Mouse (Mus musculus): ENCODE data around the gene Top1.

Gene Top1

DNA sequence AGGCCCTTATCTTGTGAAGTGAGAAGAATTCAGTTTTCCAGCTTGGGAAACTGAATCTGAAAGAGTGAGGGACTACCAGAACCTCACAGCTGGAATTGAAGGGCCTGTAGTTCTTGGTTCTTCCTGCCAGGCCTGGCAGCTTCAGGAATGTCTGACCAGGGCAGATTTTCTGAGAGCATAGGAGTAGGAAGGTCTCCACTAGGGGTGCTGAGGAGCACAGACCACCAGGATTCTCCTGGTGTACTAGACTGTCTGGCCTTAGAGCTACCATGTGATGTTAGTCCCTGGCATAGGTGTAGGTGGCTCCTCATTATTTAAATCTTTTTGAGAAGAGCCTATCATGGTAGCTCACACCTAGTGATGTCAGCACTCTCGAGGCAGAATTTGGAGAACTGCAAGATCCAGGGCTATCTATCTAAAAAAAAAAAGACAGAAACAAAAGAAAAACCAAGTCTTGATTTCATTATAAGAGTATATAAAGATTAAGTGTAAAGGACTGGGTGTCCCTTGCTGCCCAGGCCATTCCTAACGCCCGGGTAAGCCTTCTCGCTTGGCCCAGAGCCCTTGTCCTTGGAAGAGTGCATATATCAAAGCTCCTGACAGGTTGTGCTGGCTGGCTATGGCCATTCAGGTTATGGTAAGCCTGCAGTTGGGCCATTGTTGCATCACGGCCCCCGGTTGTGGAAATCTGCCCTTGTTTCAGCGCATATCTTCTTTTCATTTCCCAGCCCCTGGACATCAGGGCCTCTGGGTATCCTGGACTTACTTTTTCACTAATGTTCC is 98.5 kb downstream of the Top1 start:
- DNase-seq: peak; percentile 74

DNA sequence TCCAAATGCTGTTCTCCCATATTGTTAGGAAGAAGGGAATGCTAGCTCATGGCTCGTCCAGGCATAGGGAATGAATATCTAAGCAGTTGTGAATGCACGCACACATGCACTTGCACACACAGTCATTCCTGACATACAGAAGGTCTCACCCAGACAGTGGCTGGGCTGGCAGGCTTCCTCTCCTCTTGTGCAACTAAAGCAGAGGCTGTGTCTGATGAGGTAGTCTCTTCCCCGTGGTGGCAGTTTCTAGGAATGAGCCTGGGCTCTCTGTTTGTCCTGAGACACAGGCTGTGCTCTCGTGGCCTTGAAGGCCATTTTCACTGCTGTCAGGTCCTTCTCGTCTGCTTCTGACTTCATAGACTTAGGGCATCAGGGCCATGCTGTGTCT is 99.1 kb downstream of the Top1 start:
- no peak for DNase-seq

GRCm38 (mm10) chr2:160745497-160745896 is 99.8 kb downstream of the Top1 start:
- no peak for DNase-seq

DNA sequence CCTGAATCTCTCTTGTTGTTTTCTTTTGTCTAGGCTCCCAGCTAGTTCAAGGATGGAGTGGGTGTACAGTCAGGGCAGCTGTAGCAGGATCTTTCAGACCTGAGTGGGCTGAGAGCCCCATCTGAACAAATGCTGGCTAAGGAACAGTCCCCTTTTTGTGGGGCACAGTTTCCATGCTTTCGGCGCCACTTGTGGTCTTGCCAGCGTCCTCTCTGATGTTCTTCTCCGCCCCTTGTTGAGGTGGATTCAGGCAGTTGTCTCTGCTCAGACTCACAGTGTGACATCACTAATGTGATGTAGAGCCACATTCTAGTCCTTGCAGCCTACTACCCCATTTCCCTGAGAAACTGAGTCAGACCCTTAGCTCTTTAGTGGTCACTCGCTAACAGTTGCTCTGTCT is 100.9 kb downstream of the Top1 start:
- no peak for DNase-seq

- no peak for DNase-seq
These were observed 101.4 kb downstream of the Top1 start for GRCm38 (mm10) chr2:160747075-160747474.

DNA sequence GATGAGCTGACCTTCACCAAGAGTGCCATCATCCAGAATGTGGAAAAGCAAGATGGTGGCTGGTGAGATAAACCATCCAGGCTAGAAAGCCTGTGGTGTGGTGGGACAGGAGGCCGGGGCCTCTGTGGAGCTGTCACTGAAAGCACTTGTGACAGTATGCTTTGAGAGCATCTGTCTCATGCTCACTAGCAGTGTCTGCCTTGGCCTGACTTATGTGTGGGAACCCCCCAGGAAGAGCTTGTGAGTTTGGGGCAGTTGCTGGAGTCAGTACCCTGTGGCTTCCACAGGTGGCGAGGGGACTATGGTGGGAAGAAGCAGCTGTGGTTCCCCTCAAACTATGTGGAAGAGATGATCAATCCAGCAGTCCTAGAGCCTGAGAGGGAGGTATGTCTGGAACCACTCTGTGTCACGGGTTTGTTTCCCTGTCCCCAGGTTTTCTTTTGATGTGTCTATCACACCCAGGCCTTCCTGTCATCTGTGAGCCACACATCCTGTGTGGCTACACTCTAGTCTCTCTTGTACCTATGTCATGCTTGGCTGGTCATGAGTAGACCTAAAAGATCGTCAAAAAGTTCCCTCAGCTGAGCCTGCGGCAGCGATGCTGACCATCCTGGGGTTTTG is 111.0 kb downstream of the Top1 start:
- DNase-seq: no peak

- peak; percentile 59 for DNase-seq
These were observed 114.9 kb downstream of the Top1 start for GRCm38 (mm10) chr2:160760433-160761184.

GRCm38 (mm10) chr2:160763816-160764215 is 118.1 kb downstream of the Top1 start:
- no peak for DNase-seq

DNA sequence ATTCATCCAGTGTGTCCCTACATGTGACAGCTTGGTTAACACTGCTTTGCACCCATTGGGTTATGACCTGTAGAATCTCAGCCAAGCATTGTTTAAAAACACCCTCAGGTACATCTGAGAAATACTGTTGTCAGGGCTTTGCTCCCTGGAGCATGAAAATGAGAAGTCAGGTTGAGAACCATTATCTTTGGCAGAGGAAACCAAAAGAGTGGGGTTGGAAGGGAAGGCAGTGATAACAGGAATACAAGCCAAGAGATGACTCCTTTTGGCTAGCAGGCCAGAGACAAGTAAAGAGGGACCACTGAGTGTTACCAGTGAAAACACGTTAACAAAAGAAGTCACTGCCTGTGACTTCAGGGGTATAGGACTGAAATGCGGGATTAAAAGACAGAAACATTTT is 118.7 kb downstream of the Top1 start:
- DNase-seq: no peak

DNA sequence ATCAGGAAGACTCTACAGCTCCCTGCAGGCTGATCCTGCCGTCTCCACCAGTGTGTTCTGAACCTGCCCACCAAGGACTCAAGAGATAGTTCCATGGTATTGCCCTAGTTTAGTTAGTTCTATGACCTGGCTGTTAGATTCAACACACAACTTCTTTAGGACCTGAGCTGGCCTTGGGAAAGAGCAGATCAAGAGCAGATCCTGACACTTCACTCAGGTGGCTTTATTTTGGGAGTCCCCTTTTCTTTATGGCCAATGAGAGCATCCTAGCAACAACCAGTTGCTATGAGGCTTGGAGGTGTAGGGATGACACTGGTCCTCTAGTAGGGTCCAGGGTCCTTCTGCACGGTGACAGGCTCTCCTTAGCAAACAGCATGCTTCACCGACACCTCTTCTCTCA is 119.4 kb downstream of the Top1 start:
- no peak for DNase-seq

DNA sequence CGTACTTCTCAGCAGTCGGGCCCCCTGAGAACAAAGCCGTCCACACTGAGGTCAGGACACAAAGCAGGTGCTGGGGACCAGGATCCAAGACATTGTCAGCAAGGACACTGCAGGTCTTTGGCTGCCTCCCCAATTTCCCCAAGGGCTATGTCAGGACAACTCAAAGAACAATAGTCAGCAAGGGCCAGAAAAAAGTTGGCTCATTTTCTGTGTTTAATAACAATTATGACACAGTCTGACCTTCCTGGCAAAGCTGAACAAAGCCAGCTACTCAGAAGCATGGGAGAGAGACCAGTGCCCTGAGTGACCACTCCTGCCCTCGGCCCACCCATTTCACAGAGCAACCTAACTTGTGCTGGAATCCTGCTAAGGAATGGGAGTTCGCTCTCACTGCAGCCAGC is 120.7 kb downstream of the Top1 start:
- no peak for DNase-seq

- DNase-seq: no peak
These were observed 121.5 kb downstream of the Top1 start for GRCm38 (mm10) chr2:160767201-160767600.

DNA sequence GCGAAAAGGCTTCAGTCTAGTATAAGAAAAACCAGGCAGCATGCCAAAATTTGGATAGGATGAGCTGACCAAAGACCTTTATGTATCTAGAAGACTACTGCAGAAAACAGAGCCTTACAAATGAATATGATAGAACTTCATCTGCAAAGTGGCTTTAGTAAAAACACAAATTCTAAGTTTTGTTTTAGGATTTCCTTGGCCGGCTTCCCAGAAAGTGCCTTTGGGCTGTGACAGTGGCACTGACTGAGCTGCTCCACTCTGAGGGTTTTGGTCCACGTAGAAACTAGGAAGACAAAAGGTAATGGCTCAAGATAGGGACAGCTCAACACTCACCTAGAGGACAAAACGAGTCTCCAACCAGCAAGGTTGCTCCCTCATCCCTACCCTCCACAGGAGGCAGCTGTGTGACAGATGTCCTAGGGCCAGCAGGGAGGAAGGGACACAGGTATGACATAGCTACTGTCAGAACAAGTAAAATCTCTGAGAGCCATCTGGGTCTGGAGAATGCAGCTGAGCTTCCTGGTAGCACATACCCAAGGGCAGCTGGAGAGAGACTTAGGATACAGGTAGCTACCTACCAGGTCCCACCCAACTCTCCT is 122.5 kb downstream of the Top1 start:
- peak; percentile 29 for DNase-seq

DNA sequence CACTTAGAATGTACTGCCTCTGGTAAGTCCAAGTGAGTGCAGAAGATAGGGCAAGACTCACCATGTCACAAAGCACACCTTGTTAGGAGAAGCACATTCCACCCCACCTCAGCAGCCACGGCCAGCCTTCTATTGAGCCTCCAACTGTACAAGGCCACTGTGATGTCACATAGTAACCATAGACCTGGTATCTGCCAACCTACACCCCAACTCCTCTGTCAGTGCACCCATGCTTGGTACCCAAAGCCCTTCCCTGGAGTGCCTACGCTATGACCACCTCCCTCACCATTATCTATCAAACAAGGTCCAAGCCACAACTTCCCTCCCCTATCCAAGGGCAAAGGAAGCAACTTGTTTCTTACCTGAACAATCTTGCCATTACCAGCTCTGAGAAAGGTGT is 123.3 kb downstream of the Top1 start:
- no peak for DNase-seq

- no peak for DNase-seq
These were observed 124.7 kb downstream of the Top1 start for GRCm38 (mm10) chr2:160770409-160770808.

DNA sequence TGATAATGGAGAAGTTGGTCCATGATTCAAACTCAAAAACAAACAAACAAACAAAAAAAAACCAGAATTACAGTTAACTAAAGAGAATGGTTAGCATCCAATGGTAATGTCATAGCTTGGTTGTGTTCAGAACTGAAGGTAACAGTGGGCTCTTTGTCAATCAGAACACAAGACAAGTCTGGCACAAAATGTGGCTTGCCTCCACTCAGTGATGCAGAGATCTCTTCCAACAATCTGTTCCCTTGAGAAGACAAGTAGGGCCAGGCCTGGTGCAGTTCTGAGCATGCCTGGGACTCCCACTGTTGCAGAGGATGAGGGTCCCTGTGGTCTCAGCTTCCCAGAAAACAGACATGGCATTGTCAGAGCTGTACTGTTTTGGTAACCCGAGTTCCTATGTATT is 125.2 kb downstream of the Top1 start:
- no peak for DNase-seq

DNA sequence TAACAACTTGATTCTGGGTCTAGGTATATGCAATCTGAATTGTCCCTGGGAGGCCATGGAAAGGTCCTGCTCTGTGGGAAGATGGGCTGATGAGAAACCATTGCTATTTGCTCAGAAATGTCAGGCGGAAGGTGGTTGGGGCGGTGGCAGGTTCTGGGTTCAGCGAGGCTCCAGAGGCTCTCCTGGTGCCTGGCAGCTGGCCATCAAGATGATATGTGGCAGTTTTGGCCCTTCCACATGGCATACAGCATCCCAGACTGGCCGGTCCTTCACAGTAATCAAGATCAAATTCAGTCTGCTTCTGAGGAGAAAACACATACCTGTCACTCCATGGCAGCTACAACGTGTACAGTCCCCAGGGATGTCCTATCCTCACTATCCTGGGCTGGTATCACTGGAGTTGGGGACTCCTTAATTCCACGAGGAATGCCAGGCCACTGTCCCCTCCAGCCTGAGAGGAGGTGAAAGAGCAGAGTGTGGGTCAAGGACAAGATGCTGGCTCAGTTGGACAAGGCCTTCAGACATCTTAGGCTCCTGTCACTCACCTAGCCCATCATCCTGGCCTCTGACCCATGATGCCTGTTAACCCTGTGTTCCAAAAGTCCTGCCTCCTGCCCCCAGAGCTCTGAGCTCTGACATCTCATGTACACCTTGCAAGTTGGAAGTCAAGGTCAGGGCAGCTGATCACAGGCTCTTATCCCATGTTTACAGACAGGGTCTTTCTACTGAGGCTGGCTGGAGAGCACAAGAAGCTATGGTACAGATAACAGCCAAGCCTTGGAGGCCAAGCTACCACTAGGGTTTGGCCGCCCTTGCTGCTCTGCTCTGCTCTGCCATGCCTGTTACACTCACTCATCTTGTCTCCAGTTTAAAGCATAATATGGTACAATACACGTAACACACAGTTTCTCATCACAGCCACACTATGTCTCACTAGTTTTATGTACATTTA is 125.9 kb downstream of the Top1 start:
- no peak for DNase-seq
